Mouse (Mus musculus) lung, postnatal 0 days (tissue): ENCODE results near the gene Cdc42bpg. TPM values are rescaled to one million over a fixed set of nuclear protein-coding genes. Genes with fewer than 3 reads are reported as not detected.

Source experiments
- ATAC-seq: fragments of 200-750 bp; cut with Nextera tagmentation; 2 replicates; pipeline ENCODE4 v1.8.0; 2017; ENCODE audit warnings: moderate library complexity
- DNase-seq: peaks from one replicate; pipeline ENCODE4 v3.0.0-alpha.2; 2016; ENCODE audit warnings: low spot score
- H3K27ac ChIP-seq: fragments of 300-500 bp; sonication (generic); 2 replicates; pipeline ENCODE4 v1.5.1; 2014; ENCODE audit warnings: antibody characterized with exemption, mild to moderate bottlenecking, low read length, mixed read lengths
- H3K27me3 ChIP-seq: fragments of 300-500 bp; sonication (generic); replicated peaks from 2 replicates; pipeline ENCODE4 v1.6.1; 2014; ENCODE audit warnings: low read length, mixed read lengths; ENCODE audit not compliant: insufficient read depth
- H3K36me3 ChIP-seq: fragments of 300-500 bp; sonication (generic); 2 replicates; pipeline ENCODE4 v1.6.1; 2014; ENCODE audit warnings: low read length, mixed read lengths; ENCODE audit not compliant: insufficient read depth
- H3K4me1 ChIP-seq: fragments of 300-500 bp; sonication (generic); 2 replicates; pipeline ENCODE4 v1.6.1; 2014; ENCODE audit warnings: antibody characterized with exemption, low read depth, low read length, mixed read lengths; ENCODE audit not compliant: insufficient read depth
- H3K4me2 ChIP-seq: fragments of 300-500 bp; sonication (generic); replicated peaks from 2 replicates; pipeline ENCODE4 v1.6.1; 2014; ENCODE audit warnings: low read depth, mild to moderate bottlenecking, low read length, moderate library complexity, mixed read lengths
- H3K4me3 ChIP-seq: fragments of 300-500 bp; sonication (generic); 2 replicates; pipeline ENCODE4 v1.5.1; 2014; ENCODE audit warnings: low read depth, low read length
- H3K9ac ChIP-seq: fragments of 300-500 bp; sonication (generic); replicated peaks from 2 replicates; pipeline ENCODE4 v1.6.1; 2014; ENCODE audit warnings: low read depth, mild to moderate bottlenecking
- H3K9me3 ChIP-seq: fragments of 300-500 bp; sonication (generic); 2 replicates; pipeline ENCODE4 v1.6.1; 2016; ENCODE audit warnings: low read length, mixed read lengths
- CTCF ChIP-seq: IDR thresholded peaks from 2 replicates; pipeline ENCODE4 v1.5.1; 2016; ENCODE audit warnings: antibody characterized with exemption, mild to moderate bottlenecking
- EP300 ChIP-seq: IDR thresholded peaks from 2 replicates; pipeline ENCODE4 v1.6.1; 2016; ENCODE audit warnings: antibody characterized with exemption, mild to moderate bottlenecking, control low read depth
- WGBS: fragments of 180-500 bp; shearing (Covaris S2); extraction: QIAGEN DNeasy Blood & Tissue Kit; methylation state at CpG from one replicate; pipeline ENCODE4 v1.1.7; 2014; 5-methylcytosine and 5-hydroxymethylcytosine counted together
- polyA plus RNA-seq: library from polyadenylated mRNA; unstranded; fragments of >200 nt; fragmentation: Nextera tagmentation; extraction: Ambion mirVana; gene quantifications from 2 replicates; pipeline ENCODE4 v1.2.1, GENCODE M21; 2015

Gene Cdc42bpg
- polyA plus RNA-seq, 1 experiment from 2014 or later: 2.8 TPM

GRCm38 (mm10) chr19:6314513-6314912 lies 8.3 kb downstream of the Cdc42bpg start:
- Histone ChIP-seq H3K27me3 (no peaks in the 10 kb centered on the region), H3K4me1 (no peaks in the 10 kb centered on the region), H3K36me3 (peaks cover 42% of the 10 kb centered on the region), H3K4me2 (no peak overlapping the region), H3K9me3 (no peaks in the 10 kb centered on the region), H3K4me3 (no peak overlapping the region), H3K9ac (no peak overlapping the region), H3K27ac (peak overlapping the region; percentile 72)
- TF ChIP-seq EP300 (no peak), CTCF (peak; percentile 24)
- 49% methylated on average over 8 of the region's 8 CpGs for WGBS
- peak; percentile 89 for DNase-seq
- peak; percentile 90 for ATAC-seq

GRCm38 (mm10) chr19:6315573-6315972 lies 9.3 kb downstream of the Cdc42bpg start:
- TF ChIP-seq CTCF: no peak
- H3K4me3 ChIP-seq: no peak overlapping the region
- H3K4me1 ChIP-seq: no peaks in the 10 kb centered on the region
- H3K27me3 ChIP-seq: no peaks in the 10 kb centered on the region
- ATAC-seq (no peak), DNase-seq (no peak)
- 80% methylated on average over 14 of the region's 14 CpGs for WGBS
- no peak overlapping the region for H3K4me2 ChIP-seq
- peaks cover 48% of the 10 kb centered on the region for H3K36me3 ChIP-seq
- no peaks in the 10 kb centered on the region for H3K9me3 ChIP-seq
- H3K27ac ChIP-seq: 0 out of 2 replicates have a peak overlapping the region, but pooled peaks have one; percentile 72
- no peak overlapping the region for H3K9ac ChIP-seq

DNA sequence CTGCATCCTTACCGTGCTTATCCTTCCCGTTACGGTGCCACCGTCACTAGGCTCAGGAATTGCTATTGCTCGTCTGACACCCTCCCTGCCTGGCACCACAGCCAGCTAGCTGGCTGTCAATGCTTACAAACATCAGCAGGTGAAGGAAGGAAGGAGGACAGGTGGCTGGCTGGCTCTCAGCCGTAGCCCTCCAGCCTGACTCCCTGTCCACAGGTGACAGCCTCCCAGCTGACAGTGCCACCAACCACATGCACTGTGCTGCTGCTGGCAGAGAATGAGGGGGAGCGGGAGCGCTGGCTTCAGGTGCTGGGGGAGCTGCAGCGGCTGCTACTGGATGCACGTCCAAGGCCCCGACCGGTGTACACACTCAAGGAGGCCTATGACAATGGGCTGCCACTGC lies 11.9 kb downstream of the Cdc42bpg start:
- no peak for ATAC-seq
- Histone ChIP-seq H3K27ac (no peak overlapping the region), H3K4me3 (no peak overlapping the region), H3K9me3 (no peaks in the 10 kb centered on the region), H3K36me3 (peaks cover 47% of the 10 kb centered on the region), H3K4me1 (no peaks in the 10 kb centered on the region), H3K9ac (no peak overlapping the region), H3K27me3 (no peaks in the 10 kb centered on the region), H3K4me2 (no peak overlapping the region)
- 88% methylated on average over 12 of the region's 12 CpGs for WGBS
- DNase-seq: no peak
- TF ChIP-seq EP300: no peak
- no peak for TF ChIP-seq CTCF

DNA sequence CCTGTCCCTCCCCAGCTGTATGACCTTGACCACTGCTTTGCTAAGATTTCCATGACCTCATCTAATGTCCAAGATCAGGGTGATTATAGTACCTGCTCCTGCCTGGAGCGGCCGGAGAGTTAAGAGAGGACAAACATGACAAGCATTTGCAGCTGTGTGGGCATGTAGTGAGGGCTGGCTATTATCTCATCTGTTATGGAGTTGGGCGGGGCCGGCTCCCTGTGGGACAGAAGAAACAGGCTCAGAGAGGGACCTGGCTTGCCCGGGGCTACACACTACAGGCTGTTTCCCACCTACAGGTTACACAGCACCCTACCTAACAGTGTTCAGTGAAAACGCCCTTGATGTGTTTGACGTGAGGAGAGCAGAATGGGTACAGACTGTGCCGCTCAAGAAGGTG lies 15.1 kb downstream of the Cdc42bpg start:
- TF ChIP-seq EP300 (no peak), CTCF (no peak)
- peak; percentile 10 for ATAC-seq

DNA sequence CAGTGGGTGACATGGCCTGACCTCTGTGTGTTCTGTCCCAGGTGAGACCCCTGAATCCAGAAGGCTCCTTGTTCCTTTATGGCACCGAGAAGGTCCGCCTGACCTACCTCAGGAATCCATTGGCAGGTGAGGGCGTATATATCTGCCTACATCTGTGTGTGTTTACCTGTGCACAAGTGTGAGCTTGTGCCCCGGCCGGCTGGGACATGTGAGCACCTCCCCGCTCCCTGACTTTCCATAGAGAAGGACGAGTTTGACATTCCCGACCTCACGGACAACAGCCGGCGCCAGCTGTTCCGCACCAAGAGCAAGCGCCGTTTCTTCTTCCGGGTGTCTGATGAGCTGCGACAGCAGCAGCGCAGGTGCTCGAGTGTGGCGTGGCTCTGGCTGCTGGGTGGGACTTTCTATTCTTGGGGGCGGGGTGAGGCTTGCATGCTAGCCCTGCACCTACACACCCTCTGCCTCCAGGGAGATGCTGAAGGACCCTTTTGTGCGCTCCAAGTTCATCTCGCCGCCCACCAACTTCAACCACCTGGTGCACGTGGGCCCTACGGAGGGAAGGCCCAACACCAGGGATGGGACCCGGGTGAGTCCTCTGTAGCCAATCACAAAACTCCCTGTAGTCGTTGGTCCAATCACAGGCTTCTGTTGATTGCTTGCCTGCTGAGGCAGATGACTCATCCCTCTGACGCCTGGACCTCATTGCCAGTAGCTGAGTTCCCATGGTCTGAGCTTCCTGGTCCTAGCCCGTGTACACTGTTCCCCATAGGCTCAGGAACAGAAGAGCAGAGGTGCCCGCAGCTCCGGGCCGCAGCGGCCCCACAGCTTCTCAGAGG lies 15.7 kb downstream of the Cdc42bpg start:
- 65% methylated on average over 33 of the region's 33 CpGs for WGBS
- Histone ChIP-seq H3K9me3 (no peaks in the 10 kb centered on the region), H3K4me3 (no peak overlapping the region), H3K27me3 (no peaks in the 10 kb centered on the region), H3K27ac (peak overlapping the region; percentile 26; the same call in 1 of the 2 replicates), H3K4me1 (no peaks in the 10 kb centered on the region), H3K4me2 (no peak overlapping the region), H3K9ac (no peak overlapping the region), H3K36me3 (peaks cover 30% of the 10 kb centered on the region)
- TF ChIP-seq CTCF (no peak), EP300 (no peak)
- DNase-seq (peak; percentile 78), ATAC-seq (peak; percentile 77)

More for the DNA sequence above, 15.1 kb downstream of the Cdc42bpg start:
- WGBS: 70% methylated on average over 8 of the region's 8 CpGs
- H3K27me3 ChIP-seq: no peaks in the 10 kb centered on the region
- H3K9me3 ChIP-seq: no peaks in the 10 kb centered on the region
- H3K4me2 ChIP-seq: no peak overlapping the region
- H3K4me1 ChIP-seq: no peaks in the 10 kb centered on the region
- H3K4me3 ChIP-seq: no peak overlapping the region
- H3K36me3 ChIP-seq: peaks cover 36% of the 10 kb centered on the region
- H3K9ac ChIP-seq: no peak overlapping the region
- peak overlapping the region; percentile 26; the same call in 1 of the 2 replicates for H3K27ac ChIP-seq
- DNase-seq: no peak

DNA sequence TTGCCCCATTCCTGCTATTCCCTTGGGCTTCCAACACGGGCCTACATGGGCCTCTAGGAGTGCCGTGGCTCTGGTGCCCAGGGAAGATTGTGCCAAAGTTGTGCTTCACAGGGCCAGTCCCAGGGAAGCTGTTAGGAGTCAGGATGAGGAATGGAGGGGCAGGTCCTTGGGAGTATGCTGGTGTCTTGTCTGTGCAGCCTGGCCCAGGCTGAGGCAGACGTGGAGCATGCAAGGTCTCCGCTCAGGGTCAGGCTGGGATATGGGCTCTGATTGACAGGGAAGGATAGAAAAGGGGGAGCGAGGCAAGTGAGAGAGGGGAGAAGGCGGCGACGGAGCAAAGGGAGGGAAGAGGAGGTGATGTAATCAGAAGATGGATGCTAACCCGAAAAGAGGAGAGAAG lies 18.5 kb downstream of the Cdc42bpg start:
- no peak for ATAC-seq
- no peak for TF ChIP-seq EP300
- TF ChIP-seq CTCF: no peak

More for the DNA sequence above, 18.5 kb downstream of the Cdc42bpg start:
- no peak for DNase-seq
- Histone ChIP-seq H3K9me3 (no peaks in the 10 kb centered on the region), H3K4me2 (no peak overlapping the region), H3K36me3 (peaks cover 13% of the 10 kb centered on the region; the same call in 1 of the 2 replicates), H3K9ac (no peak overlapping the region), H3K4me1 (no peaks in the 10 kb centered on the region), H3K27ac (no peak overlapping the region), H3K4me3 (no peak overlapping the region), H3K27me3 (no peaks in the 10 kb centered on the region)
- 81% methylated on average over 9 of the region's 9 CpGs for WGBS
